Mouse (Mus musculus) naive thymus-derived CD4-positive, alpha-beta T cell, adult 2 months (primary cell): Measurements from ENCODE around the gene Nes.

Experiments used
- DNase-seq: peaks from one replicate; pipeline ENCODE4 v3.0.0-alpha.2; 2011; ENCODE audit warnings: low read depth

Nes gene

GRCm38 (mm10) chr3:87949955-87950515 is 20.8 kb upstream of the Nes start:
- no peak for DNase-seq

- DNase-seq = no peak
These were observed 18.9 kb upstream of the Nes start for GRCm38 (mm10) chr3:87951946-87952345.

- no peak for DNase-seq
These were observed 18.4 kb upstream of the Nes start for GRCm38 (mm10) chr3:87952440-87952839.

- no peak for DNase-seq
These were observed 12.8 kb upstream of the Nes start for GRCm38 (mm10) chr3:87958056-87958455.

- DNase-seq = no peak
These were observed 12.4 kb upstream of the Nes start for GRCm38 (mm10) chr3:87958476-87958875.

GRCm38 (mm10) chr3:87958967-87959366 is 11.9 kb upstream of the Nes start:
- DNase-seq = no peak

GRCm38 (mm10) chr3:87959371-87959770 is 11.5 kb upstream of the Nes start:
- DNase-seq = no peak

- DNase-seq = no peak
These were observed 10.7 kb upstream of the Nes start for GRCm38 (mm10) chr3:87960191-87960585.

GRCm38 (mm10) chr3:87960586-87961191 is 10.2 kb upstream of the Nes start:
- peak; percentile 80 for DNase-seq

- peak; percentile 85 for DNase-seq
These were observed 517 bp upstream of the Nes start for GRCm38 (mm10) chr3:87970184-87970938.

GRCm38 (mm10) chr3:87971489-87972202 is 768 bp downstream of the Nes start:
- no peak for DNase-seq

GRCm38 (mm10) chr3:87972203-87972664 is 1.4 kb downstream of the Nes start:
- DNase-seq = no peak

- no peak for DNase-seq
These were observed 1.9 kb downstream of the Nes start for GRCm38 (mm10) chr3:87972776-87973175.

GRCm38 (mm10) chr3:87973593-87974380 is 2.9 kb downstream of the Nes start:
- no peak for DNase-seq

GRCm38 (mm10) chr3:87974381-87974987 is 3.6 kb downstream of the Nes start:
- DNase-seq = no peak

GRCm38 (mm10) chr3:87979493-87979892 is 8.6 kb downstream of the Nes start:
- DNase-seq = no peak

GRCm38 (mm10) chr3:87980085-87980484 is 9.2 kb downstream of the Nes start:
- DNase-seq = no peak

GRCm38 (mm10) chr3:87980728-87981127 is 9.8 kb downstream of the Nes start:
- no peak for DNase-seq

GRCm38 (mm10) chr3:87981214-87981760 is 10.4 kb downstream of the Nes start:
- no peak for DNase-seq

- DNase-seq = no peak
These were observed 11.3 kb downstream of the Nes start for GRCm38 (mm10) chr3:87981894-87982835.
